Mouse (Mus musculus) mouse embryonic stem cell (cell line): Measurements from ENCODE around the gene Syde2.
"Not testable (repeated sequence)": the region's sequence is repeated elsewhere in the genome, so short reads cannot be mapped to it uniquely, and the experiment has no call there.

Experiments used
- in situ Hi-C, 2 experiments: fragments of 300-500 bp; cut with MboI; formaldehyde crosslinking; loops; 1 replicate in 1 of 2; 3 replicates in 1 of 2; pipeline ENCODE4 v1.14.3; 2019 to 2020; ENCODE audit warnings: low sequenced_read_pairs in 2 of 2, low pct_unique_long_range_greater_than_20kb in 1 of 2, mixed read lengths in 1 of 2; ENCODE audit not compliant: unreplicated experiment in 1 of 2

Syde2 gene

GRCm38 (mm10) chr3:145963101-145964017, 24.3 kb upstream of the Syde2 start:
- in situ Hi-C loops, result no loop called here

- in situ Hi-C loops, result no loop called here
These were observed 23.7 kb upstream of the Syde2 start for GRCm38 (mm10) chr3:145964018-145964387.

DNA sequence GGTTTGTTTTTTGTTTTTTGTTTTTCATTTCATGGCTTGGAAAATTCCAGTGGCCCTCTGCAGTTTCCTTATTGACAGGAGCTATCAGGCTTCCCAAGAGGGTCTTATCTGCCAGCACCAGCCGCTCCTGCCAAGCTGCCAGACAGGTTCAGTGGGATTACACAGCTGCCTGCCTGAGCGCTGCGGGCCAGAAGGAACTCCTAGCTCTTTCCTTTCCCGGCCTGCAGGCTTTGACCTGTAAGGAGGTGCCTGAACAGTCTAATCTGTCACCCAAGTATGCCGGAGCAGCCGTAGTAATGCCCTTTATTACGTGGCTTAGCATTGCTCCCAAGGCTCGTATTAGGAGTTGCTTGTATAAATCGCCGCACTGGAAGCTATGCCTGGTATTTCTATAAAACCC, 23.2 kb upstream of the Syde2 start:
- in situ Hi-C loops, result no loop called here

- in situ Hi-C loops, result not testable (repeated sequence)
These were observed 22.1 kb upstream of the Syde2 start for GRCm38 (mm10) chr3:145965583-145965982.

DNA sequence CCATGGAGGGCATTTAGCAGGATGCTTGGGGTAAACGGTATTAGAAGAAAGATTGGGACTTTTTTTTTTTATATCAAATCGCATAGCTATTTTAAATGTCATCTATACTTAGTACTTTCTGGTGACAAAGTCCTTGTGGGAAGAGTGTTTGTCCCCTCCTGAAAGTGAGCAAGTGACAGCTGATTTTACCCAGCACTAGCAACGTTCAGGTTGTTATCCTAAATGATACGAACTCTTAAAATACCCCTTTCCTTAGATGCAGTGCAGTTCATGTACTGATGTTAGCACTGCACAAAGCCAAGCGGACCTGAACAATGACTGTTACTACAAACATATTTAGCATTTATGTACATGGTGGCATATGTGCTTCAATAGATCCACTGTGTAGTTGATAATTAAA, 20.9 kb upstream of the Syde2 start:
- in situ Hi-C loops, result no loop called here

- in situ Hi-C loops, result no loop called here
These were observed 18.6 kb upstream of the Syde2 start for GRCm38 (mm10) chr3:145969031-145969501.

- in situ Hi-C loops, result no loop called here
These were observed 16.2 kb upstream of the Syde2 start for GRCm38 (mm10) chr3:145971501-145971900.

- in situ Hi-C loops, result no loop called here
These were observed 12.7 kb upstream of the Syde2 start for GRCm38 (mm10) chr3:145974986-145975385.

- in situ Hi-C loops, result no loop called here
These were observed 2.2 kb upstream of the Syde2 start for GRCm38 (mm10) chr3:145985333-145985925.

DNA sequence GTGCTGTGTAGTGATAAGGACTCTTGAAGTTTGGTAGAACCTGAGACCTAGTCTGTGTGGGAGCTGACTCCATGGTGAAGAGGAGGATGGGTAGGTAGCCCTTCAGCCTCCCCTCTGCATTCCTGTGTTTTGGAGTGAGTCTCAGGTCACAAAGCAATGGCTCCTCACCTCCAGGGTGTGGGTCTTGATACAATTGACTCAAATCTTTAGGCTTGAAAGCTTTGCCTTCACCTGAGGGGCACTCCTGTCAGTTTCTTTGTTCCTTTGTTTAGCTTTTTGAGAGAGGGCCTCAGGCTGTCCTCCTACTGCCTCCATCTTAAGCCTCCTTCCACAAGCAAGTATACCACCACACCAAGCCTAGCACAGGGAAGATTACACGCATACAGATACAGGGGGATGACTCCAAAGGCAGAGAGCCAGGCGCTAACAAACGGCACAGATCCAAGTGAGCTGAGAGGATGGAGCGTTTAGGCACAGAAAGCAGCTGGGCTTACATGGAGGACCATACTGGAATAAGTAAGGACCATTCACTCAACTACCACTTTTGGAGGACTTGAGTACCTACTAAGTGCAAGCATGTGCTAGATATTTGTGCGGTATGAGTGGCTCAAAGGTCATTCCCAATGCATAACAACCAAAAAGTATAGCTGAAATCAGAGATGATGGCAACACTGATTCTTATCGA, 1.2 kb upstream of the Syde2 start:
- in situ Hi-C loops, result no loop called here

DNA sequence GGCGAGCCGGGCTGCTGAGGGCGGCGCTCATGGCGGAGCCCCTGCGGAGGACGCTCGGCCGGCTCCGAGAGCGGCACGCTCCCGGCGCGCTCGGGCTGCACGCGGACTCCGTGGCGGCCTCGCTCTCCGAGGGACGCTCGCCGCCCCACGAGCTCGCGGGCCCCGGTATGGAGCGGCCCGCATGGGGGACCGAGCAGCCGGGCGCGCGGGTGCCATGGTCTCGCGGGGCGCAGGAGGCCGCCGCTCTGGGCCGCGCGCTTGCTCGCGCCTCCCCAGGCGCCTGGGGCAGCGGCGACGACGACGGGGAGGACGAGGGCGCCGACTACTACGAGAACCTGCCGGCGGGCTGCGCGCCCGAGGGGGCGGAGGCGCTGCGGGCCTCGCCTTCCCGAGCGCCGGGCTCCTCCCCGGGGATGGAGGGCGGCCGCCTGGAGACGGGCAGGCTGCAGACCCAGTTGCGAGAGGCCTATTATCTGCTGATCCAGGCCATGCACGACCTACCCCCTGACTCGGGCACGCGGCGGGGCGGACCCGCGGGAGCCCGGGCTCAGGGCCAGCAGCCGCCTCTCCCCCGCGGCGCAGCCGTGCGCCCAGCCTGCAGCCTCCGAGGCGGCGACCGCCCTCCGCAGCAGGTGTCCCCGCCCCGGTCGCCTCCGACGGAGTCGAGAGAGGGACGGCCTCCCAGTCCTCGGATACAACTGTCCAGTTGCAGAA, 457 bp downstream of the Syde2 start:
- in situ Hi-C loops, result no loop called here

DNA sequence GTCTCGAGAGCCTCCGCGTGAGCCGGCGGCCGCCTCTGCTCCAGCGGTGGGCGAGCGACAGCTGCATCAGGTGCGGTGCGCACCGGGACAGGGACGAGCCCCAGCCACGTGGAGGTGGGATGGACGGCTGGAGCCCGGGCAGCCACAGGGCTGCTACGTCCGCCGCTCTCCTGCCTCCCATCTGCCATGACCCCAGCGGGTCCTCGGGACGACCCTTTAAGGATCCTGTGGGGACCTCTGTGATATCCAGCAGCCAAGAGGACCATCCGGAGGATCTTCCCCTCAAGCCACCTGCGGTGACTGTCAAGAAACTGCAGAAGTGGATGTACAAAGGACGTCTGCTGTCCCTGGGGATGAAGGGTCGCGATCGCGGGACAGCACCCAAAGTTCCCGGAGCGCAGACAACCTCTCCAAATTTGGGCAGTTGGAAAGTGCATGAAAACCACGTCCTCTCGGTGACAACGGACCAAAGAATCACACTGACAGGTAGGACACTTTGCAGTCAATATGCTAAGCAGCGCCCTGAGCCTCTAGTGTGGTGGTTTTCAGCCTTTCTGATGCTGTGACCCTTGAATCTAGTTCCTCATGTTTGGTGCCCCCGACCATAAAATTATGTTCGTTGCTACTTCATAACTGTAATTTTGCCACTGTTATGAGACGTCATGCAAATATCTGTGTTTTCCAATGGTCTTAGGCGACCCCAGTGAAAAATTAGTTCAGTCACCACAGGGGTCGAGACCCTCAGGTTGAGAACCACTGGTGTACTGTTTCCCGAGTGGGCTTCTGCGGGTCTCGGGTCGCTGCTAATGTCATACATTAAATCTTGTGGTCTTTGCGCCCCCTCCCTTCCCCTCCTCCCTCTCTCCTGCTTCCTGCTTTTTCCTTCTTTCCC, 1.3 kb downstream of the Syde2 start:
- in situ Hi-C loops, result no loop called here

DNA sequence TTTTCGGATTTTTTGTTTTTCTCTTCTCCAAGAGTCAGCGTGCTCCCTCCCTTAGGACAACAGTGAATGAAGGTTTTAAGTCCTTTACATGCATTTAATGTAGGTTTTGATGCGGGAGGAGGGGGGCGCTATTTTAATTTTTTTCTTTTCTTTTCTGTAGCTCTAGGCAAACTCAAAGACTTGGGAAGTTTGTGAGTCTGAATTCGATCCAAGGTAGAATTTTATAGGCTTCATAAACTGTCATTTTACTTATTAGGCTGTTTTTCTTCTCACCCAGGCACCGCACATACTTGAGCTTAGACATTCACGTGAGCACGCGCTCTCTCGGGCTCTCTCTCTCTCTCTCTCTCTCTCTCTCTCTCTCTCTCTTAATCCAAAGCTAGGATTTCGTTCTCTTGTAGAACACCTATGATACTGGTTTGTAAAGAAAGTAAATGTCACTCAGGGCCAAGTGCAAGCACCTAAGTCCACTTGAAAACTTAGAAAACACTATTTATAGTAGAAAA, 2.0 kb downstream of the Syde2 start:
- in situ Hi-C loops, result no loop called here

DNA sequence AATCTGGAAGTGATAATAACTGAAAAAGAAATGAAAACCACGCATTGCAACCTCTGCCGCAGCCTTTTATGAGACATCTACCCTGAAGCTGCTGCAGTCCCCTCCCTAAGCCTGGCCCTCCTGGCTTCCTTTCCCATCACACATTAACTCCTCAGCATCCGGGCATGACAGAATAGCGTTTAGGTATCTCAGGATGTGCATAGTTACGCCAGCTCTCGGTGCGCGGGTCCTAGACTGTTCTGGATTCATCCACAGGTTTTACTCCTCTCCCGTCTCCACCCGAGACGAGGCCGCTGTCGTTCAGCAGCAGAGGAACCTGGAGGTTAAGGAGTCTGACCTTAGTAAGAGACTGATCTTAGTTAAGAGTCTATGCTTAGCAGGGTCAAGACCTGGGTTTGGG, 3.5 kb downstream of the Syde2 start:
- in situ Hi-C loops, result no loop called here

DNA sequence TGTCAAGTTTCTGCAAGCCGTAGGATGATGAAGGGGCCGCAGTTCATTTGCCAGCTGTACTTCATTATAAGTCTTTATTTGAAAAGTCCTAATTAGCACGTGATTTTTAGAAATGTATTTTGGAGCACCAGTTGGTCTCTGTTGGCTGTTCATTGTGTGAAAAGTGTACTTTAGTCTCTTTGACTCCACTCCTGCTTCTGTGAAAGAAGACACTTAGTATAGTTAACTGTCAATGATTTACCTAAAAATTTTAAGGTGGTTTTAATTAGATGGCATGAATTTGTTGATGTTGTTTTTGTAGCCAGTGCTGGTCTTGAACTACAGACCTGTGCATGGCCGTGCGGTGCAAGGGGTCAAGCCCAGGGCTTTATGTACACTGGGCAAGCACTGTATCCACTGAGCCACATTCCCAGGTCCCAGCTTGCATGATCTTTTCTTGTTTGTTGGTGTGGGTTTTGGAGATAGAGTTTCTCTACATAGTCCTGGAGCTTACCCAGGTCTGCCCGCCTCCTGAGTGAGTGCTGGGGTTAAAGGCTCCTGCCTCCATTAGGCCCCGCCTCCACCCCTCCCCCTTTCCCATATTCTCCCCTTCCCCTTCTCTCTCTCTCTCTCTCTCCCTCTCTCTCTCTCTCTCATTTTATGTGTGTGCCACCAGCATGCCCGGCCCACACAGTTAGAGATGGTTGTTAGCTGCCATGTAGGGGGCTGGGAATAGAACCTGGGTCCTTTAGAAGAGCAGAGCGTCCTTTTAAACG, 4.5 kb downstream of the Syde2 start:
- in situ Hi-C loops, result no loop called here

GRCm38 (mm10) chr3:145992796-145993195, 5.1 kb downstream of the Syde2 start:
- in situ Hi-C loops, result no loop called here
